Mouse (Mus musculus): ENCODE data around the gene Tenm3.

DNA sequence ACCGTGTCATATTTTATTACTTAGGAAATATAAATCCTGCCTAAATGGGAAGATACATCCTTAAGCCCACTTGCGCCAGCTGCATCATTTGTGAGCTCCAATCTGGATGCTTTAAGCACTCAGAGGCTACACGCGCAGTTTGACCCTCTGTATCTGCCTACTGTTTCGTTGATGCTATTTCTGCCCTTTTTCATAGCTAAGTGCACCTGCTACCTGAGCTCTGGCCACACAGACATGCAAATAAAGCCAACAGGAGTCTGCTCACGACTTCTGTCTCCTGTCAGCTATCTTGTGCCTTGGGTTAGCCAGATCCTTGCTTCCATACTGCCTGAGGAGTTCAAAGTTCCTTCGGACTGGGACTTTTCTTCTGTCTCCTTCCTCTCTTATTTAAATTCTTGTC lies 547.4 kb downstream of the Tenm3 start:
- TF ChIP-seq MAX (IDR thresholded peaks at IDR 0.05; ENCODE audit: low read depth) = no peak
- TF ChIP-seq POLR2A (IDR thresholded peaks at IDR 0.05; ENCODE audit: insufficient read length, low read depth) = no peak
- no peak for TF ChIP-seq USF1 (IDR thresholded peaks at IDR 0.05; ENCODE audit: low read depth)
- no peak for TF ChIP-seq TCF12 (IDR thresholded peaks at IDR 0.05; ENCODE audit: insufficient read depth, poor library complexity, severe bottlenecking)
- no peak for TF ChIP-seq SRF (IDR thresholded peaks at IDR 0.05; ENCODE audit: control insufficient read depth, insufficient read length, low read depth)
- TF ChIP-seq E2F4 (IDR thresholded peaks at IDR 0.05; ENCODE audit: insufficient read depth) = no peak
- no peak for TF ChIP-seq CEBPB (IDR thresholded peaks at IDR 0.05; ENCODE audit: insufficient read depth, poor library complexity, severe bottlenecking)
- TF ChIP-seq REST (IDR thresholded peaks at IDR 0.05; ENCODE audit: insufficient read depth, insufficient read length) = no peak
- TF ChIP-seq MYOG (IDR thresholded peaks at IDR 0.05; ENCODE audit: control insufficient read depth in 1 of 3, insufficient read depth in 1 of 3, insufficient read length in 2 of 3, low read depth in 2 of 3) = no peak
